Mouse (Mus musculus) layer of hippocampus, adult 8-10 months (tissue): ENCODE results near the gene Hsd17b2. TPM values are rescaled to one million over a fixed set of nuclear protein-coding genes. Genes with fewer than 3 reads are reported as not detected.
"Not testable (repeated sequence)": the region's sequence is repeated elsewhere in the genome, so short reads cannot be mapped to it uniquely, and the experiment has no call there.

Experiments
- DNase-seq, 2 experiments: peaks; one replicate each; pipeline ENCODE4 v3.0.0; 2022; ENCODE audit warnings: low spot score in 2 of 2
- total RNA-seq, 4 experiments: library from RNA; stranded (reverse); gene quantifications; 2 replicates each; pipeline ENCODE4 v1.2.4; 2022

The Hsd17b2 gene
- total RNA-seq, 4 experiments from 2014 or later: not detected

GRCm38 (mm10) chr8:117714604-117715003, 12.9 kb downstream of the Hsd17b2 start:
- DNase-seq: no peak

- DNase-seq: no peak
These were observed 14.2 kb downstream of the Hsd17b2 start for GRCm38 (mm10) chr8:117715896-117716295.

- DNase-seq: no peak
These were observed 16.6 kb downstream of the Hsd17b2 start for GRCm38 (mm10) chr8:117718152-117718860.

GRCm38 (mm10) chr8:117726467-117726866, 24.8 kb downstream of the Hsd17b2 start:
- DNase-seq: no peak

GRCm38 (mm10) chr8:117727561-117727960, 25.9 kb downstream of the Hsd17b2 start:
- no peak for DNase-seq

GRCm38 (mm10) chr8:117728234-117728633, 26.5 kb downstream of the Hsd17b2 start:
- DNase-seq: no peak

GRCm38 (mm10) chr8:117730980-117731379, 29.3 kb downstream of the Hsd17b2 start:
- no peak for DNase-seq

GRCm38 (mm10) chr8:117736657-117737175, 35.0 kb downstream of the Hsd17b2 start:
- DNase-seq: no peak

- not testable (repeated sequence) for DNase-seq
These were observed 36.5 kb downstream of the Hsd17b2 start for GRCm38 (mm10) chr8:117738206-117738605.

GRCm38 (mm10) chr8:117740387-117740998, 38.8 kb downstream of the Hsd17b2 start:
- DNase-seq: no peak

GRCm38 (mm10) chr8:117742431-117743012, 40.8 kb downstream of the Hsd17b2 start:
- no peak for DNase-seq

GRCm38 (mm10) chr8:117746651-117747050, 44.9 kb downstream of the Hsd17b2 start:
- DNase-seq: no peak

GRCm38 (mm10) chr8:117747428-117747827, 45.7 kb downstream of the Hsd17b2 start:
- DNase-seq: no peak

GRCm38 (mm10) chr8:117747886-117748730, 46.4 kb downstream of the Hsd17b2 start:
- DNase-seq: no peak

- no peak for DNase-seq
These were observed 47.7 kb downstream of the Hsd17b2 start for GRCm38 (mm10) chr8:117749436-117749835.

GRCm38 (mm10) chr8:117757900-117758299, 56.2 kb downstream of the Hsd17b2 start:
- DNase-seq: no peak

GRCm38 (mm10) chr8:117762776-117763175, 61.1 kb downstream of the Hsd17b2 start:
- DNase-seq: no peak

- DNase-seq: no peak
These were observed 62.9 kb downstream of the Hsd17b2 start for GRCm38 (mm10) chr8:117764625-117765024.

- DNase-seq: no peak
These were observed 64.2 kb downstream of the Hsd17b2 start for GRCm38 (mm10) chr8:117765947-117766346.

- no peak for DNase-seq
These were observed 67.3 kb downstream of the Hsd17b2 start for GRCm38 (mm10) chr8:117768971-117769370.

- DNase-seq: no peak
These were observed 69.6 kb downstream of the Hsd17b2 start for GRCm38 (mm10) chr8:117771115-117771836.
